Mouse (Mus musculus) cerebellum, adult 2 months (tissue): Measurements from ENCODE around the gene Hsfy2.

Experiments
- CTCF ChIP-seq: fragments of 200-500 bp; IDR thresholded peaks from 2 replicates; pipeline ENCODE4 v1.5.1; 2011; ENCODE audit warnings: low read depth, mild to moderate bottlenecking, control low read depth, low read length, moderate library complexity, borderline replicate concordance; ENCODE audit not compliant: insufficient read depth
- POLR2A ChIP-seq: fragments of 200-500 bp; IDR thresholded peaks from 2 replicates; pipeline ENCODE4 v1.6.1; 2011; ENCODE audit warnings: low read length, control low read depth, borderline replicate concordance; ENCODE audit not compliant: insufficient read depth

- no peak for TF ChIP-seq CTCF
- TF ChIP-seq POLR2A: no peak
Observed at GRCm38 (mm10) chr1:56670509-56670908, 33.3 kb upstream of the Hsfy2 start.
